8 mouse cellular contexts compared by ENCODE assay signal in genomic region chr6:136468401-136468912, GRCm38 (mm10). TPM values are rescaled to one million over a fixed set of nuclear protein-coding genes. Genes with fewer than 3 reads are reported as not detected.
DNase-seq lines count a peak whose midpoint lies in the region; ATAC-seq and TF ChIP-seq lines count a peak whose summit lies in the region.

No protein-coding gene starts in this region.

- H3K36me3 ChIP-seq in limb, embryonic 14.5 days (ENCODE audit: control insufficient read depth, insufficient read depth, low read length) = no peaks in the 10 kb centered on the region
- H3K36me3 ChIP-seq in midbrain, embryonic 16.5 days (ENCODE audit: control insufficient read depth, insufficient read depth, low read length) = no peaks in the 10 kb centered on the region

- DNase-seq in B cell, adult 2 months = peak; percentile 90 to 92
- DNase-seq in brain, embryonic 14.5 days (ENCODE audit: low read depth) = peak; percentile 99
- DNase-seq in heart, adult 9 months (ENCODE audit: low spot score in 2 of 2) = peak; percentile 95 to 96
- peak; percentile 99 for DNase-seq in kidney, adult 9 months
- DNase-seq in limb, embryonic 14.5 days (ENCODE audit: low spot score) = peak; percentile 99
- DNase-seq in spleen, postnatal 10 days (ENCODE audit: low spot score in 2 of 2) = peak; percentile 86 to 96

- H3K9ac ChIP-seq in limb, embryonic 14.5 days (ENCODE audit: low read depth, low read length, severe bottlenecking) = no peak overlapping the region
- H3K9ac ChIP-seq in midbrain, embryonic 16.5 days (ENCODE audit: low read depth, low read length) = no peak overlapping the region

- no peaks in the 10 kb centered on the region for H3K9me3 ChIP-seq in limb, embryonic 14.5 days (ENCODE audit: control insufficient read depth, low read length)
- no peaks in the 10 kb centered on the region for H3K9me3 ChIP-seq in midbrain, embryonic 16.5 days (replicated peaks; ENCODE audit: control insufficient read depth, low read length, poor library complexity, severe bottlenecking)

- TF ChIP-seq POLR2A in brain, embryonic 14.5 days (IDR thresholded peaks at IDR 0.05; ENCODE audit: borderline replicate concordance, extremely low read depth, insufficient read depth, insufficient read length, poor library complexity, severe bottlenecking) = no peak
- no peak for TF ChIP-seq POLR2A in limb, embryonic 14.5 days (IDR thresholded peaks at IDR 0.05; ENCODE audit: borderline replicate concordance, extremely low read depth, insufficient read depth, insufficient read length)

- no peak overlapping the region for H3K4me3 ChIP-seq in limb, embryonic 14.5 days (replicated peaks; ENCODE audit: low read length)
- H3K4me3 ChIP-seq in midbrain, embryonic 16.5 days (ENCODE audit: low read depth, low read length) = no peak overlapping the region

- H3K4me2 ChIP-seq in limb, embryonic 14.5 days (replicated peaks; ENCODE audit: low read depth, low read length, severe bottlenecking) = no peak overlapping the region
- H3K4me2 ChIP-seq in midbrain, embryonic 16.5 days (ENCODE audit: low read length) = no peak overlapping the region

- peak; percentile 70 for ATAC-seq in erythroblast, adult 5-6 weeks (replicated peaks; ENCODE audit: low FRiP score, poor library complexity, severe bottlenecking)
- peak; percentile 92 for ATAC-seq in limb, embryonic 14.5 days (ENCODE audit: low FRiP score, low read depth)
- peak; percentile 89 for ATAC-seq in midbrain, embryonic 16.5 days

- peak overlapping the region; percentile 91 for H3K27ac ChIP-seq in limb, embryonic 14.5 days (replicated peaks; ENCODE audit: low read depth, low read length)
- peak overlapping the region; percentile 92 for H3K27ac ChIP-seq in midbrain, embryonic 16.5 days (ENCODE audit: low read length)

- peaks cover 34% of the 10 kb centered on the region for H3K4me1 ChIP-seq in limb, embryonic 14.5 days (ENCODE audit: control insufficient read depth, insufficient read depth, low read length)
- H3K4me1 ChIP-seq in midbrain, embryonic 16.5 days (ENCODE audit: control insufficient read depth, insufficient read depth, low read length) = peaks cover 17% of the 10 kb centered on the region

- H3K27me3 ChIP-seq in limb, embryonic 14.5 days (ENCODE audit: control insufficient read depth, insufficient read depth, low read length) = no peaks in the 10 kb centered on the region
- H3K27me3 ChIP-seq in midbrain, embryonic 16.5 days (ENCODE audit: control insufficient read depth, insufficient read depth, low read depth, low read length) = no peaks in the 10 kb centered on the region

- TF ChIP-seq CTCF in brain, embryonic 14.5 days (IDR thresholded peaks at IDR 0.05; ENCODE audit: borderline replicate concordance, extremely low read depth, insufficient read depth, insufficient read length) = no peak

- 3% methylated on average over 12 of the region's 12 CpGs for WGBS in limb, embryonic 14.5 days
- WGBS in midbrain, embryonic 16.5 days = 2% methylated on average over 12 of the region's 12 CpGs

RNA-seq across cellular contexts. Expression of gene Atf7ip, which starts 37.5 kb away (rescaled TPM):
- polyA plus RNA-seq in brain, embryonic 14.5 days (2012; rRNA removed) = 40.0 and 67.9 TPM in 2 replicates
- total RNA-seq in erythroblast, adult 5-6 weeks (2015; ENCODE audit: low replicate concordance) = 153 and 185 TPM in 2 replicates
- 205 and 233 TPM in 2 replicates for total RNA-seq in erythroblast, adult 5-6 weeks (2017; ENCODE audit: low replicate concordance)
- 35.7 and 46.3 TPM in 2 replicates for polyA plus RNA-seq in limb, embryonic 14.5 days (2012; rRNA removed)
- 38.4 and 41.8 TPM in 2 replicates for polyA plus RNA-seq in limb, embryonic 14.5 days (2014; fragmentation: Nextera tagmentation; extraction: Ambion mirVana)
- polyA plus RNA-seq in midbrain, embryonic 16.5 days (2015; fragmentation: Nextera tagmentation; extraction: Ambion mirVana) = 38.2 and 40.6 TPM in 2 replicates

RNA-seq across cellular contexts. Expression of gene E330021D16Rik, which starts 53.1 kb away (rescaled TPM):
- polyA plus RNA-seq in brain, embryonic 14.5 days (2012; rRNA removed) = not detected in 2 replicates
- not detected in 2 replicates for total RNA-seq in erythroblast, adult 5-6 weeks (2015; ENCODE audit: low replicate concordance)
- total RNA-seq in erythroblast, adult 5-6 weeks (2017; ENCODE audit: low replicate concordance) = not detected in 2 replicates
- polyA plus RNA-seq in limb, embryonic 14.5 days (2012; rRNA removed) = 0.08 TPM in 1 of 2 replicates, not detected in the other
- polyA plus RNA-seq in limb, embryonic 14.5 days (2014; fragmentation: Nextera tagmentation; extraction: Ambion mirVana) = not detected in 2 replicates
- polyA plus RNA-seq in midbrain, embryonic 16.5 days (2015; fragmentation: Nextera tagmentation; extraction: Ambion mirVana) = not detected in 2 replicates
